Comparison of ENCODE assay signal across 9 mouse cellular contexts in the genomic region with DNA sequence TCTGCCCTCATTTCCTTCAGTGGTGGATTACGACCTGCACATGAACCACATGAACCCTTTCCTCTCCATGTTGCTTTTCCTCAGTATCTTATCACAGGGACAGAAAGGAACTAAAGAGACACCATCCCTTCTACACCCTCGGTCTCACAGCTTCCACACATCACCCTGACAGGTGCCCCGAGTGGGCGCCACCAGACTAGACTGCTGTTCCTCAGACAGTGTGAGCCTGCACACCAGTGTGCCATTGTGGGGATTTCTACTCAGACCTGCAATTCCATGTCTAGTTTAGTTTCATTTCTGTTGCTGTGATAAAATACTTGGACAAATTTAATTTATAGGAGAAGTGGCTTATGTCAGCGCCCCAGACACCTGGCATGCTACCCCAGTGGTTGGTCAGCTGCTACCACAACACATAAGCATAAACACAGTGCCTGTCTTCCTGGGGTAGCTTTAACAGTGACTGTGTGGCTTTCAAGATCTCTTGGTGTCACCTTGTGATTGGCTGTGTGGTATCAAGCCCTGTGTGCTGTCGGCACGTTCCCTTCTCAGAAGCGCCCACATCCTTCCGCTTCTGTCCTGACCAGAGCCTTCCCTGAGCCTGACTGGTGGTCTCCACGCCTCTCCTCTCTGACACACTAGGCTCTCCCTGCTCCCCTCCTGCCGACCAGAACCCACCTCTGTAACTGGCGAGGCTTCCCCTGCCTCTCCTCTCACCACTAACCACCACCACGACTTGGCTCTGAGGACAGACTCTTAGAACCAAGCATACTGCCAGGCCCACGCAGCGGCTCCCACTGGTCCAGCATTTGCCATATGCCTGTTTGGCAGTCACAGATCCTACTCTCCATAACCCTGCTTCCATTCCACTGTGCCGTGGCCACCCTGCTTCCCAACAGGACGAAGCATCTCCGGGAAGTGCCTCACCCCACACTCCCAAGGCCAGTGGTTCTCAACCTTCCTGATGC. TPM values are rescaled to one million over a fixed set of nuclear protein-coding genes. Genes with fewer than 3 reads are reported as not detected.
DNase-seq lines count a peak whose midpoint lies in the region.
"Had no signal": no experiment of that assay in that cellular context is flagged by ENCODE, and none has a peak within 500 bp of the region (broad histone marks: within the 10 kb centered on the region; RNA-seq: fewer than 3 reads in every experiment).

No protein-coding gene starts in this region.

- H3K27ac ChIP-seq in macrophage, result peak overlapping the region; percentile 74
- H3K27ac ChIP-seq in embryonic facial prominence, embryonic 10.5 days (replicated peaks), result no peak overlapping the region
- H3K27ac ChIP-seq in midbrain, embryonic 10.5 days (replicated peaks), result no peak overlapping the region
- H3K27ac ChIP-seq: embryonic facial prominence, embryonic 15.5 days had no signal

- no peaks in the 10 kb centered on the region for H3K36me3 ChIP-seq in macrophage (ENCODE audit: inconsistent target)
- peaks cover 74% of the 10 kb centered on the region for H3K36me3 ChIP-seq in embryonic facial prominence, embryonic 10.5 days (replicated peaks)
- H3K36me3 ChIP-seq in midbrain, embryonic 10.5 days, result peaks cover 52% of the 10 kb centered on the region

- no peaks in the 10 kb centered on the region for H3K9me3 ChIP-seq in embryonic facial prominence, embryonic 10.5 days
- H3K9me3 ChIP-seq in midbrain, embryonic 10.5 days (replicated peaks), result no peaks in the 10 kb centered on the region
- H3K9me3 ChIP-seq: embryonic facial prominence, embryonic 15.5 days had no signal

- peak; percentile 70 for DNase-seq in right cerebral cortex, adult 18-20 months
- DNase-seq in right cerebral cortex, postnatal 10 days (ENCODE audit: low spot score in 2 of 2), result no peak
- peak; percentile 55 for DNase-seq in cerebellum, adult 8-10 months
- DNase-seq in thymus, postnatal 4 days, result peak; percentile 72
- no peak for DNase-seq in embryonic facial prominence, embryonic 10.5 days (ENCODE audit: low spot score)
- DNase-seq in midbrain, embryonic 10.5 days (ENCODE audit: low spot score), result no peak
- DNase-seq: lung, postnatal 10 days had no signal

- no peaks in the 10 kb centered on the region for H3K27me3 ChIP-seq in embryonic facial prominence, embryonic 10.5 days (replicated peaks; ENCODE audit: low read depth, poor library complexity, severe bottlenecking)
- no peaks in the 10 kb centered on the region for H3K27me3 ChIP-seq in midbrain, embryonic 10.5 days (ENCODE audit: low read depth, poor library complexity, severe bottlenecking)
- H3K27me3 ChIP-seq: embryonic facial prominence, embryonic 15.5 days had no signal

- no peaks in the 10 kb centered on the region; the same call in 1 of the 2 replicates for H3K79me2 ChIP-seq in macrophage (ENCODE audit: inconsistent target)

- H3K4me1 ChIP-seq in embryonic facial prominence, embryonic 10.5 days, result no peaks in the 10 kb centered on the region
- H3K4me1 ChIP-seq in midbrain, embryonic 10.5 days, result no peaks in the 10 kb centered on the region
- H3K4me1 ChIP-seq: embryonic facial prominence, embryonic 15.5 days had no signal

- WGBS in macrophage (ENCODE audit: missing documents), result 16% methylated on average over 18 of the region's 18 CpGs
- 89% methylated on average over 18 of the region's 18 CpGs for WGBS in embryonic facial prominence, embryonic 10.5 days
- WGBS in midbrain, embryonic 10.5 days, result 90% methylated on average over 18 of the region's 18 CpGs

- no peak overlapping the region for H3K4me3 ChIP-seq in macrophage (ENCODE audit: inconsistent target)
- H3K4me3 ChIP-seq in embryonic facial prominence, embryonic 10.5 days, result no peak overlapping the region
- no peak overlapping the region for H3K4me3 ChIP-seq in midbrain, embryonic 10.5 days
- H3K4me3 ChIP-seq: embryonic facial prominence, embryonic 15.5 days had no signal

RNA-seq across cellular contexts. Expression of a gene that starts 27.2 kb away (rescaled TPM):
- 10 to 100 TPM in 6 of 26 experiments, 1 to 10 TPM in 19, under 1 TPM in 1; 0.73 to 18.3 (median 5.8) TPM for total RNA-seq in macrophage (2018; cell fraction: chromatin; rRNA removed)
- total RNA-seq in macrophage (2018; cell fraction: cytosol; rRNA removed), result 10 to 100 TPM in 24 of 26 experiments, 1 to 10 TPM in 2; 9.7 to 27.2 (median 14.5) TPM
- total RNA-seq in macrophage (2018; cell fraction: nucleus; rRNA removed), result 10 to 100 TPM in 11 of 26 experiments, 1 to 10 TPM in 15; 4.5 to 20.9 (median 9.1) TPM
- polyA plus RNA-seq in macrophage (2018), result 16.0 to 28.2 TPM (median 27.1 TPM) in 3 replicates
- 68.7 and 70.9 TPM in 2 replicates for polyA plus RNA-seq in embryonic facial prominence, embryonic 10.5 days (2016; fragmentation: Nextera tagmentation; extraction: Ambion mirVana)
- polyA plus RNA-seq in midbrain, embryonic 10.5 days (2016; fragmentation: Nextera tagmentation; extraction: Ambion mirVana), result 77.7 and 85.5 TPM in 2 replicates

Comparison
In these comparisons a context has a peak if more than half of its experiments do, and no peak if none do; other contexts are left out.
1. DNase-seq: peak in right cerebral cortex, adult 18-20 months (single experiment), cerebellum, adult 8-10 months (single experiment) and thymus, postnatal 4 days (single experiment); none in right cerebral cortex, postnatal 10 days (0 of 2), embryonic facial prominence, embryonic 10.5 days (single experiment) and midbrain, embryonic 10.5 days (single experiment).